Comparison of ENCODE assay signal across 8 mouse cellular contexts in the genomic region with DNA sequence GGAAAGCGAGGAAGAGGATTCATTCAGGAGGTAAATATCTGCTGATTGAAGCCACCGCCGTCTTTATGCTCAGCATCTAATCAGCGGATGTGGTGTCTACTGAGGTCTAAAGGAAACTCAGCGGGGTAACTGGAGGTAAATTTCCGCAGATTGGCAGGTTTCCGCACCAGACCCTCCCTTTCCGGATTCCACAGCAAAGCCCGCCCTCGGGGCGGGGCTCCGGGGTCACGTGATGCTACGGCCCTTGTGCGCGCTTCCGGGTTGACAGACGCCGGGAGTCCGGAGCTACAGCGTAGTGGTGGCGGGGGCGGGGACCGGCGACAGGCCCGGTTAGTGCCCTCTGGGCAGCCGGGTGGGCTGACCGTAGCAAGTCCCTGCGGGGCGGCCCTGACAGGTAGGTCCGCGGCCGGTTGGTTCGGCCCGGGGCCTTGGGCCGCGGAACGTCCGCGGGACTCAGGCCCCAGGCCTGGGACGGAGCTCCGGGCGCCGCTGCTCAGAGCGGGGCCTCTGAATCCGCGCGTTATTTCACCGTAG. TPM values are rescaled to one million over a fixed set of nuclear protein-coding genes. Genes with fewer than 3 reads are reported as not detected.
DNase-seq lines count a peak whose midpoint lies in the region; ATAC-seq and TF ChIP-seq lines count a peak whose summit lies in the region.

TSS of gene Zbtb24 (plus strand) at position 247 of the 534 bp plus-strand sequence.

- no peak for TF ChIP-seq CTCF in MEL (IDR thresholded peaks at IDR 0.05 in 2 of 3, conservative IDR thresholded peaks at IDR 0.05 in 1 of 3; ENCODE audit: control insufficient read depth in 1 of 3, insufficient read depth in 1 of 3, low read depth in 2 of 3, low read length in 3 of 3, poor library complexity in 1 of 3, severe bottlenecking in 1 of 3)
- TF ChIP-seq CTCF in cerebellum, adult 2 months (IDR thresholded peaks at IDR 0.05; ENCODE audit: borderline replicate concordance, insufficient read depth, low read depth, low read length) = no peak
- TF ChIP-seq CTCF in forebrain, postnatal 0 days (IDR thresholded peaks at IDR 0.05; ENCODE audit: low read depth) = no peak

- TF ChIP-seq RAD21 in MEL (IDR thresholded peaks at IDR 0.05; ENCODE audit: low read depth, low read length) = no peak

- peak within 1 kb of the TSS; percentile 77 to 97 for H3K4me3 ChIP-seq in MEL (ENCODE audit: control insufficient read depth in 1 of 2, insufficient read depth in 1 of 2, low read depth in 2 of 2, low read length in 2 of 2)
- peak within 1 kb of the TSS; percentile 86 for H3K4me3 ChIP-seq in cerebellum, adult 2 months (replicated peaks; ENCODE audit: insufficient read depth, low read depth, low read length)
- H3K4me3 ChIP-seq in forebrain, postnatal 0 days (ENCODE audit: low read depth, low read length) = peak within 1 kb of the TSS; percentile 86
- H3K4me3 ChIP-seq in lung, embryonic 15.5 days = peak within 1 kb of the TSS; percentile 100

- H3K4me1 ChIP-seq in MEL (ENCODE audit: control insufficient read depth in 1 of 2, insufficient read depth in 2 of 2, low read length in 2 of 2) = peaks cover 4 to 21% of the 10 kb centered on the region in 2 experiments
- peaks cover 5% of the 10 kb centered on the region for H3K4me1 ChIP-seq in cerebellum, adult 2 months (ENCODE audit: control insufficient read depth, insufficient read depth, low read length)
- peaks cover 13% of the 10 kb centered on the region; the same call in 1 of the 2 replicates for H3K4me1 ChIP-seq in forebrain, postnatal 0 days (ENCODE audit: insufficient read depth)
- peaks cover 11% of the 10 kb centered on the region for H3K4me1 ChIP-seq in lung, embryonic 15.5 days

- peak; percentile 96 for DNase-seq in MEL (ENCODE audit: low read depth, low spot score)
- peak; percentile 96 to 97 for DNase-seq in cerebellum, adult 2 months
- peak; percentile 96 for DNase-seq in forebrain, postnatal 0 days
- peak; percentile 97 for DNase-seq in heart, postnatal 4 days
- peak; percentile 89 to 93 for DNase-seq in layer of hippocampus, adult 8-10 months (ENCODE audit: low spot score in 2 of 2)
- DNase-seq in ovary, adult 18-20 months (ENCODE audit: low spot score) = peak; percentile 86
- DNase-seq in thymus, postnatal 0 days (ENCODE audit: low spot score) = peak; percentile 99

- peak; percentile 62 to 85; a peak in 3 of 4 replicates for TF ChIP-seq POLR2A in MEL (IDR thresholded peaks at IDR 0.05; ENCODE audit: control insufficient read depth in 1 of 2, insufficient read depth in 1 of 2, low read depth in 1 of 2, low read length in 2 of 2, poor library complexity in 1 of 2)
- TF ChIP-seq POLR2A in cerebellum, adult 2 months (IDR thresholded peaks at IDR 0.05; ENCODE audit: borderline replicate concordance, insufficient read depth, low read length) = peak; percentile 91; the same call in 1 of the 2 replicates

- H3K27ac ChIP-seq in MEL (ENCODE audit: control insufficient read depth, low read depth, low read length) = peak within 1 kb of the TSS; percentile 90
- peak within 1 kb of the TSS; percentile 60 for H3K27ac ChIP-seq in cerebellum, adult 2 months (ENCODE audit: insufficient read depth, low read length)
- H3K27ac ChIP-seq in forebrain, postnatal 0 days (ENCODE audit: low read depth, low read length) = peak within 1 kb of the TSS; percentile 62
- peak within 1 kb of the TSS; percentile 72 for H3K27ac ChIP-seq in lung, embryonic 15.5 days

- H3K27me3 ChIP-seq in MEL (ENCODE audit: control insufficient read depth in 1 of 2, insufficient read depth in 2 of 2, low read length in 2 of 2) = no peaks in the 10 kb centered on the region
- no peaks in the 10 kb centered on the region for H3K27me3 ChIP-seq in cerebellum, adult 2 months (ENCODE audit: control insufficient read depth, insufficient read depth, low read length)
- no peaks in the 10 kb centered on the region for H3K27me3 ChIP-seq in forebrain, postnatal 0 days (ENCODE audit: insufficient read depth, low read length)
- no peaks in the 10 kb centered on the region for H3K27me3 ChIP-seq in lung, embryonic 15.5 days

- under 1% methylated on average over 49 of the region's 49 CpGs for WGBS in cerebellum, adult 2 months
- under 1% methylated on average over 49 of the region's 49 CpGs for WGBS in forebrain, postnatal 0 days
- WGBS in lung, embryonic 15.5 days = under 1% methylated on average over 49 of the region's 49 CpGs

- no peaks in the 10 kb centered on the region for H3K9me3 ChIP-seq in MEL (replicated peaks; ENCODE audit: insufficient read depth, low read length)
- no peaks in the 10 kb centered on the region for H3K9me3 ChIP-seq in forebrain, postnatal 0 days (ENCODE audit: low read length)
- no peaks in the 10 kb centered on the region for H3K9me3 ChIP-seq in lung, embryonic 15.5 days

- H3K9ac ChIP-seq in MEL (ENCODE audit: control insufficient read depth, low read depth, low read length, poor library complexity, severe bottlenecking) = peak within 1 kb of the TSS; percentile 80
- H3K9ac ChIP-seq in forebrain, postnatal 0 days = peak within 1 kb of the TSS; percentile 80
- peak within 1 kb of the TSS; percentile 94 for H3K9ac ChIP-seq in lung, embryonic 15.5 days

- peaks cover 0 to 12% of the 10 kb centered on the region in 2 experiments; a peak in 2 of 4 replicates for H3K36me3 ChIP-seq in MEL (ENCODE audit: control insufficient read depth in 1 of 2, insufficient read depth in 2 of 2, low read length in 2 of 2)
- peaks cover 17% of the 10 kb centered on the region; the same call in 1 of the 2 replicates for H3K36me3 ChIP-seq in forebrain, postnatal 0 days (ENCODE audit: insufficient read depth)
- peaks cover 13% of the 10 kb centered on the region for H3K36me3 ChIP-seq in lung, embryonic 15.5 days

- peaks cover 17% of the 10 kb centered on the region for H3K79me2 ChIP-seq in MEL (ENCODE audit: control insufficient read depth, insufficient read depth, low read length, poor library complexity)

- peak; percentile 97 for ATAC-seq in forebrain, postnatal 0 days
- ATAC-seq in lung, embryonic 15.5 days (ENCODE audit: borderline replicate concordance, extremely low read depth, low FRiP score, low TSS enrichment) = peak; percentile 96

- peak within 1 kb of the TSS; percentile 52 for H3K4me2 ChIP-seq in forebrain, postnatal 0 days (ENCODE audit: low read depth)
- peak within 1 kb of the TSS; percentile 74 for H3K4me2 ChIP-seq in lung, embryonic 15.5 days

- TF ChIP-seq EP300 in MEL (IDR thresholded peaks at IDR 0.05; ENCODE audit: low read depth in 1 of 2, low read length in 2 of 2) = no peak

TF ChIP-seq in MEL, 35 proteins besides CTCF, POLR2A, EP300 and RAD21 (continues in another document):
- TF ChIP-seq MAFK (IDR thresholded peaks at IDR 0.05; ENCODE audit: borderline replicate concordance, low read depth, low read length) (no peak), NRF1 (IDR thresholded peaks at IDR 0.05; ENCODE audit: insufficient read depth, low read depth, low read length, poor library complexity, severe bottlenecking) (no peak), SMC3 (IDR thresholded peaks at IDR 0.05; ENCODE audit: low read depth, low read length) (no peak), MYB (IDR thresholded peaks at IDR 0.05; ENCODE audit: low read depth, low read length) (no peak), ETS1 (IDR thresholded peaks at IDR 0.05; ENCODE audit: low read depth, low read length) (peak; percentile 61; the same call in 1 of the 2 replicates), USF1 (IDR thresholded peaks at IDR 0.05; ENCODE audit: low read depth, low read length) (peak; percentile 99), ELF1 (IDR thresholded peaks at IDR 0.05; ENCODE audit: low read depth, low read length) (peak; percentile 100), MEF2A (IDR thresholded peaks at IDR 0.05; ENCODE audit: extremely low read depth, insufficient replicate concordance, low read depth, low read length, poor library complexity, severe bottlenecking) (no peak), ZKSCAN1 (IDR thresholded peaks at IDR 0.05; ENCODE audit: low read depth, low read length) (no peak), JUND (IDR thresholded peaks at IDR 0.05; ENCODE audit: low read depth, low read length) (no peak), MAX (IDR thresholded peaks at IDR 0.05; ENCODE audit: low read length) (peak; percentile 94), RCOR1 (IDR thresholded peaks at IDR 0.05; ENCODE audit: low read depth, low read length) (peak; percentile 57; the same call in 1 of the 2 replicates), GATA1 (IDR thresholded peaks at IDR 0.05; ENCODE audit: low read depth, low read length) (peak; percentile 62), TAL1 (IDR thresholded peaks at IDR 0.05; ENCODE audit: low read length) (no peak), BHLHE40 (IDR thresholded peaks at IDR 0.05; ENCODE audit: borderline replicate concordance, low read depth, low read length) (no peak), CHD2 (IDR thresholded peaks at IDR 0.05; ENCODE audit: low read length) (no peak), TCF12 (IDR thresholded peaks at IDR 0.05; ENCODE audit: low read depth, low read length) (peak; percentile 46; the same call in 1 of the 2 replicates), SIN3A (IDR thresholded peaks at IDR 0.05; ENCODE audit: low read length) (peak; percentile 94), ZNF384 (IDR thresholded peaks at IDR 0.05; ENCODE audit: low read depth, low read length) (no peak), CHD1 (IDR thresholded peaks at IDR 0.05; ENCODE audit: low read depth, low read length) (no peak), ZMIZ1 (IDR thresholded peaks at IDR 0.05; ENCODE audit: low read depth, low read length) (peak; percentile 72), POLR2AphosphoS2 (IDR thresholded peaks at IDR 0.05; ENCODE audit: low read length) (peak; percentile 45; the same call in 1 of the 2 replicates), MAZ (IDR thresholded peaks at IDR 0.05; ENCODE audit: low read depth, low read length) (no peak; the same call in 1 of the 2 replicates), MYC (IDR thresholded peaks at IDR 0.05; ENCODE audit: low read depth, low read length) (no peak), UBTF (IDR thresholded peaks at IDR 0.05; ENCODE audit: borderline replicate concordance, insufficient read depth, low read depth, low read length) (peak; percentile 41; the same call in 1 of the 2 replicates)

RNA-seq across cellular contexts. Expression of gene Zbtb24, which starts in this region (rescaled TPM):
- 7.6 and 8.4 TPM in 2 replicates for total RNA-seq in MEL (2012; rRNA removed)
- polyA plus RNA-seq in MEL (2012; ENCODE audit: insufficient read depth in 1 of 2, insufficient read length in 2 of 2, low read depth in 1 of 2, low replicate concordance in 2 of 2, missing spikeins in 1 of 2) = 10 to 100 TPM in 1 of 2 experiments, not detected in 1; 11.0 TPM
- 19.2 and 20.0 TPM in 2 replicates for polyA plus RNA-seq in cerebellum, adult 2 months (2012; rRNA removed)
- total RNA-seq in forebrain, postnatal 0 days (2014; rRNA removed) = 20.7 and 29.9 TPM in 2 replicates
- polyA plus RNA-seq in forebrain, postnatal 0 days (2015; fragmentation: Nextera tagmentation; extraction: Ambion mirVana) = 13.2 and 15.5 TPM in 2 replicates
- 10 to 100 TPM; 10.5 to 12.9 TPM for total RNA-seq in heart, postnatal 4 days (2021)
- total RNA-seq in layer of hippocampus, adult 8-10 months (2022) = 10 to 100 TPM; 18.5 to 25.6 (median 23.1) TPM
- 18.2 and 18.3 TPM in 2 replicates for polyA plus RNA-seq in lung, embryonic 15.5 days (2015; fragmentation: Nextera tagmentation; extraction: Ambion mirVana)
- 23.3 and 23.8 TPM in 2 replicates for polyA plus RNA-seq in thymus, postnatal 0 days (2015; fragmentation: Nextera tagmentation; extraction: Ambion mirVana)

Comparison
In these comparisons a context has a peak if more than half of its experiments do, and no peak if none do; other contexts are left out.
1. Peak in every context shown above with its lines: DNase-seq, ATAC-seq, H3K4me3 ChIP-seq and H3K27ac ChIP-seq.